ENCODE assay signal across 28 mouse cellular contexts in genomic region chr5:143022956-143023355, GRCm38 (mm10).
DNase-seq lines count a peak whose midpoint lies in the region; ATAC-seq and TF ChIP-seq lines count a peak whose summit lies in the region.
"Had no signal": no experiment of that assay in that cellular context is flagged by ENCODE, and none has a peak within 500 bp of the region (broad histone marks: within the 10 kb centered on the region; RNA-seq: fewer than 3 reads in every experiment).

No protein-coding gene starts in this region.

- no peak for DNase-seq in heart, embryonic 10.5 days (ENCODE audit: low spot score)
- DNase-seq in heart, postnatal 10 days: no peak
- peak; percentile 79 for DNase-seq in R1 (ENCODE audit: low read depth, low spot score)
- DNase-seq in gastrocnemius, postnatal 10 days: no peak
- no peak for DNase-seq in midbrain, postnatal 0 days (ENCODE audit: low spot score)
- DNase-seq: adrenal gland, adult 8-10 months; adrenal gland, postnatal 14 days; adrenal gland, postnatal 36 days; B cell, adult 2 months; cerebellum, adult 11-12 months; cerebellum, adult 2 months; cerebellum, adult 9-10 months; cerebellum, postnatal 10 days; cerebellum, postnatal 25 days; embryo, embryonic 11 days had no signal

- no peak for TF ChIP-seq POLR2A in ES-Bruce4 (IDR thresholded peaks at IDR 0.05; ENCODE audit: insufficient read depth, low read length)

- no peak for ATAC-seq in midbrain, postnatal 0 days (ENCODE audit: low FRiP score)
- ATAC-seq: activated CD4-positive, CD25-positive, alpha-beta regulatory T cell, adult 4 months; CD4-positive, CD25-positive, alpha-beta regulatory T cell, adult 4 months; forebrain, embryonic 14.5 days; forebrain, embryonic 16.5 days; Patski had no signal

- peaks cover 19% of the 10 kb centered on the region for H3K4me1 ChIP-seq in heart, embryonic 10.5 days
- H3K4me1 ChIP-seq in ES-Bruce4 (ENCODE audit: control insufficient read depth, insufficient read depth, low read length): no peaks in the 10 kb centered on the region
- H3K4me1 ChIP-seq in midbrain, postnatal 0 days (ENCODE audit: insufficient read depth, low read length): no peaks in the 10 kb centered on the region
- H3K4me1 ChIP-seq: embryonic facial prominence, embryonic 13.5 days; embryonic facial prominence, embryonic 15.5 days; forebrain, embryonic 10.5 days; forebrain, embryonic 12.5 days had no signal

- peak overlapping the region; percentile 42; the same call in 1 of the 2 replicates for H3K27ac ChIP-seq in heart, embryonic 10.5 days
- peak overlapping the region; percentile 44; the same call in 1 of the 2 replicates for H3K27ac ChIP-seq in ES-Bruce4 (ENCODE audit: insufficient read depth, low read length)
- no peak overlapping the region for H3K27ac ChIP-seq in midbrain, postnatal 0 days (ENCODE audit: low read depth, low read length)
- H3K27ac ChIP-seq: embryonic facial prominence, embryonic 13.5 days; embryonic facial prominence, embryonic 15.5 days; forebrain, embryonic 10.5 days; forebrain, embryonic 12.5 days had no signal

- no peak overlapping the region for H3K9ac ChIP-seq in ES-Bruce4 (ENCODE audit: low read depth, poor library complexity, severe bottlenecking)
- no peak overlapping the region for H3K9ac ChIP-seq in midbrain, postnatal 0 days (replicated peaks; ENCODE audit: low read length, poor library complexity, severe bottlenecking)
- H3K9ac ChIP-seq: embryonic facial prominence, embryonic 13.5 days; embryonic facial prominence, embryonic 15.5 days; forebrain, embryonic 12.5 days had no signal

- H3K4me2 ChIP-seq in midbrain, postnatal 0 days (ENCODE audit: low read depth, low read length, poor library complexity, severe bottlenecking): no peak overlapping the region
- H3K4me2 ChIP-seq: embryonic facial prominence, embryonic 13.5 days; embryonic facial prominence, embryonic 15.5 days; forebrain, embryonic 12.5 days had no signal

- intact Hi-C loops in heart, postnatal 10 days (cut with DNase I): no loop called here

- peaks cover 54% of the 10 kb centered on the region for H3K36me3 ChIP-seq in heart, embryonic 10.5 days
- peaks cover 24% of the 10 kb centered on the region for H3K36me3 ChIP-seq in ES-Bruce4 (ENCODE audit: control insufficient read depth, insufficient read depth, low read length, poor library complexity, severe bottlenecking)
- peaks cover 18% of the 10 kb centered on the region for H3K36me3 ChIP-seq in midbrain, postnatal 0 days (ENCODE audit: insufficient read depth, low read length)

- H3K9me3 ChIP-seq in heart, embryonic 10.5 days: no peaks in the 10 kb centered on the region
- no peaks in the 10 kb centered on the region for H3K9me3 ChIP-seq in ES-Bruce4 (replicated peaks; ENCODE audit: control insufficient read depth, insufficient read depth, low read length, poor library complexity, severe bottlenecking)
- no peaks in the 10 kb centered on the region for H3K9me3 ChIP-seq in midbrain, postnatal 0 days (ENCODE audit: low read length)
- H3K9me3 ChIP-seq: embryonic facial prominence, embryonic 13.5 days; embryonic facial prominence, embryonic 15.5 days; forebrain, embryonic 10.5 days; forebrain, embryonic 12.5 days; G1E had no signal

- H3K27me3 ChIP-seq in heart, embryonic 10.5 days (ENCODE audit: insufficient read depth, poor library complexity, severe bottlenecking): no peaks in the 10 kb centered on the region
- no peaks in the 10 kb centered on the region for H3K27me3 ChIP-seq in ES-Bruce4 (ENCODE audit: control insufficient read depth, insufficient read depth, low read length, poor library complexity, severe bottlenecking)
- H3K27me3 ChIP-seq in midbrain, postnatal 0 days (ENCODE audit: insufficient read depth, low read length): no peaks in the 10 kb centered on the region
- H3K27me3 ChIP-seq: CH12.LX; embryonic facial prominence, embryonic 13.5 days; embryonic facial prominence, embryonic 15.5 days; forebrain, embryonic 12.5 days; Patski had no signal

- TF ChIP-seq CTCF in ES-Bruce4 (IDR thresholded peaks at IDR 0.05; ENCODE audit: low read depth, low read length): no peak
- TF ChIP-seq CTCF in midbrain, postnatal 0 days (IDR thresholded peaks at IDR 0.05): no peak

- 90% methylated on average over 1 of the region's 1 CpGs for WGBS in heart, embryonic 10.5 days
- WGBS in midbrain, postnatal 0 days: 93% methylated on average over 1 of the region's 1 CpGs

- no peak overlapping the region for H3K4me3 ChIP-seq in heart, embryonic 10.5 days
- no peak overlapping the region for H3K4me3 ChIP-seq in ES-Bruce4 (ENCODE audit: low read depth, low read length)
- H3K4me3 ChIP-seq in midbrain, postnatal 0 days (ENCODE audit: low read depth, low read length): no peak overlapping the region
- H3K4me3 ChIP-seq: embryonic facial prominence, embryonic 13.5 days; embryonic facial prominence, embryonic 15.5 days; erythroblast, embryonic 14.5 days; forebrain, embryonic 10.5 days; forebrain, embryonic 12.5 days had no signal

- TF ChIP-seq EP300 in ES-Bruce4 (IDR thresholded peaks at IDR 0.05; ENCODE audit: insufficient read depth, low read depth, low read length): no peak
